Mouse (Mus musculus) neural tube, embryonic 15.5 days (tissue): Measurements from ENCODE around the gene Klf14. TPM values are rescaled to one million over a fixed set of nuclear protein-coding genes. Genes with fewer than 3 reads are reported as not detected.

Experiments used
- ATAC-seq: fragments of 200-750 bp; cut with Nextera tagmentation; 2 replicates; pipeline ENCODE4 v1.8.0; 2017; ENCODE audit warnings: mild to moderate bottlenecking, moderate TSS enrichment, moderate library complexity; ENCODE audit not compliant: low FRiP score
- H3K27ac ChIP-seq: fragments of 300-500 bp; sonication (generic); replicated peaks from 2 replicates; pipeline ENCODE4 v1.5.1; 2015; ENCODE audit warnings: mild to moderate bottlenecking, inconsistent platforms
- H3K27me3 ChIP-seq: fragments of 300-500 bp; sonication (generic); replicated peaks from 2 replicates; pipeline ENCODE4 v1.6.1; 2015; ENCODE audit warnings: inconsistent platforms
- H3K36me3 ChIP-seq: fragments of 300-500 bp; sonication (generic); 2 replicates; pipeline ENCODE4 v1.6.1; 2015; ENCODE audit warnings: inconsistent platforms
- H3K4me1 ChIP-seq: fragments of 300-500 bp; sonication (generic); 2 replicates; pipeline ENCODE4 v1.6.1; 2015; ENCODE audit warnings: inconsistent platforms
- H3K4me2 ChIP-seq: fragments of 300-500 bp; sonication (generic); 2 replicates; pipeline ENCODE4 v1.6.1; 2015; ENCODE audit warnings: inconsistent platforms, mild to moderate bottlenecking, moderate library complexity
- H3K4me3 ChIP-seq: fragments of 300-500 bp; sonication (generic); replicated peaks from 2 replicates; pipeline ENCODE4 v1.5.1; 2015; ENCODE audit warnings: mild to moderate bottlenecking, inconsistent platforms
- H3K9ac ChIP-seq: fragments of 300-500 bp; sonication (generic); replicated peaks from 2 replicates; pipeline ENCODE4 v1.6.1; 2015; ENCODE audit warnings: mild to moderate bottlenecking, inconsistent platforms
- H3K9me3 ChIP-seq: fragments of 300-500 bp; sonication (generic); replicated peaks from 2 replicates; pipeline ENCODE4 v1.6.1; 2016; ENCODE audit warnings: inconsistent platforms
- WGBS: fragments of 180-500 bp; shearing (Covaris S2); methylation state at CpG from one replicate; pipeline ENCODE4 v1.1.7; 2015; ENCODE audit warnings: mixed read lengths; 5-methylcytosine and 5-hydroxymethylcytosine counted together
- polyA plus RNA-seq: library from polyadenylated mRNA; unstranded; fragments of >200 nt; fragmentation: Nextera tagmentation; extraction: Ambion mirVana; gene quantifications from 2 replicates; pipeline ENCODE4 v1.2.1, GENCODE M21; 2015

The Klf14 gene
- polyA plus RNA-seq, result 0.56 and 1.4 TPM in 2 replicates

GRCm38 (mm10) chr6:30958736-30959540 is at the start of gene Klf14:
Gene Klf14, minus strand, starts transcription at chr6:30959078.
- peaks cover 6% of the 10 kb centered on the region; the same call in 1 of the 2 replicates for H3K4me1 ChIP-seq
- no peak for ATAC-seq
- peak within 1 kb of the TSS; percentile 46 for H3K4me3 ChIP-seq
- peak within 1 kb of the TSS; percentile 70 for H3K4me2 ChIP-seq
- no peak within 1 kb of the TSS for H3K9ac ChIP-seq
- H3K36me3 ChIP-seq, result peaks cover 11% of the 10 kb centered on the region; the same call in 1 of the 2 replicates
- peaks cover 37% of the 10 kb centered on the region for H3K9me3 ChIP-seq
- peaks cover 71% of the 10 kb centered on the region for H3K27me3 ChIP-seq
- no peak within 1 kb of the TSS for H3K27ac ChIP-seq
- under 1% methylated on average over 74 of the region's 75 CpGs for WGBS

- no peak for ATAC-seq
- no peak overlapping the region for H3K9ac ChIP-seq
- H3K4me3 ChIP-seq, result no peak overlapping the region
- no peak overlapping the region for H3K4me2 ChIP-seq
- peaks cover under 1% of the 10 kb centered on the region for H3K4me1 ChIP-seq
- WGBS, result 58% methylated on average over 6 of the region's 6 CpGs
- H3K27ac ChIP-seq, result no peak overlapping the region
- H3K9me3 ChIP-seq, result no peaks in the 10 kb centered on the region
- no peaks in the 10 kb centered on the region for H3K27me3 ChIP-seq
- H3K36me3 ChIP-seq, result no peaks in the 10 kb centered on the region
Observed at GRCm38 (mm10) chr6:31006111-31006600, 47.3 kb upstream of the Klf14 start.

GRCm38 (mm10) chr6:30986393-30986792 is 27.5 kb upstream of the Klf14 start:
- no peak overlapping the region for H3K4me3 ChIP-seq
- H3K27me3 ChIP-seq, result no peaks in the 10 kb centered on the region
- H3K9me3 ChIP-seq, result no peaks in the 10 kb centered on the region
- H3K27ac ChIP-seq, result no peak overlapping the region
- H3K9ac ChIP-seq, result no peak overlapping the region
- H3K4me2 ChIP-seq, result no peak overlapping the region
- H3K4me1 ChIP-seq, result 0 out of 2 replicates have a peak, but pooled peaks cover 3% of the 10 kb centered on the region
- 91% methylated on average over 5 of the region's 5 CpGs for WGBS
- no peaks in the 10 kb centered on the region for H3K36me3 ChIP-seq
- ATAC-seq, result no peak

- H3K4me3 ChIP-seq, result no peak overlapping the region
- no peaks in the 10 kb centered on the region for H3K36me3 ChIP-seq
- H3K9me3 ChIP-seq, result no peaks in the 10 kb centered on the region
- H3K4me1 ChIP-seq, result 0 out of 2 replicates have a peak, but pooled peaks cover 3% of the 10 kb centered on the region
- no peak overlapping the region for H3K27ac ChIP-seq
- no peaks in the 10 kb centered on the region for H3K27me3 ChIP-seq
- WGBS, result 75% methylated on average over 4 of the region's 4 CpGs
- no peak overlapping the region for H3K4me2 ChIP-seq
- no peak for ATAC-seq
- no peak overlapping the region for H3K9ac ChIP-seq
Observed at GRCm38 (mm10) chr6:30983021-30983420, 24.1 kb upstream of the Klf14 start.

GRCm38 (mm10) chr6:30982372-30982980 is 23.6 kb upstream of the Klf14 start:
- Histone ChIP-seq H3K9me3 (no peaks in the 10 kb centered on the region), H3K27ac (no peak overlapping the region), H3K36me3 (no peaks in the 10 kb centered on the region), H3K4me3 (peak overlapping the region; percentile 33), H3K4me1 (0 out of 2 replicates have a peak, but pooled peaks cover 3% of the 10 kb centered on the region), H3K4me2 (peak overlapping the region; percentile 55), H3K27me3 (no peaks in the 10 kb centered on the region), H3K9ac (peak overlapping the region; percentile 23; the same call in 1 of the 2 replicates)
- ATAC-seq, result no peak
- 18% methylated on average over 13 of the region's 13 CpGs for WGBS

GRCm38 (mm10) chr6:30981351-30981750 is 22.5 kb upstream of the Klf14 start:
- Histone ChIP-seq H3K4me3 (no peak overlapping the region), H3K4me2 (no peak overlapping the region), H3K4me1 (0 out of 2 replicates have a peak, but pooled peaks cover 3% of the 10 kb centered on the region), H3K36me3 (no peaks in the 10 kb centered on the region), H3K27me3 (no peaks in the 10 kb centered on the region), H3K9ac (no peak overlapping the region), H3K27ac (no peak overlapping the region), H3K9me3 (no peaks in the 10 kb centered on the region)
- WGBS, result 84% methylated on average over 5 of the region's 5 CpGs
- ATAC-seq, result no peak

- 68% methylated on average over 1 of the region's 1 CpGs for WGBS
Observed at GRCm38 (mm10) chr6:30978615-30979014, 19.7 kb upstream of the Klf14 start.

GRCm38 (mm10) chr6:30972121-30972520 is 13.2 kb upstream of the Klf14 start:
- Histone ChIP-seq H3K27me3 (no peaks in the 10 kb centered on the region; the same call in 1 of the 2 replicates), H3K9me3 (no peaks in the 10 kb centered on the region), H3K9ac (no peak overlapping the region), H3K4me3 (no peak overlapping the region), H3K4me1 (no peaks in the 10 kb centered on the region), H3K4me2 (no peak overlapping the region), H3K27ac (no peak overlapping the region), H3K36me3 (no peaks in the 10 kb centered on the region)
- ATAC-seq, result no peak
- 91% methylated on average over 1 of the region's 1 CpGs for WGBS

More at GRCm38 (mm10) chr6:30978615-30979014, 19.7 kb upstream of the Klf14 start:
- Histone ChIP-seq H3K4me2 (no peak overlapping the region), H3K27me3 (no peaks in the 10 kb centered on the region), H3K4me1 (0 out of 2 replicates have a peak, but pooled peaks cover 3% of the 10 kb centered on the region), H3K27ac (no peak overlapping the region), H3K9me3 (no peaks in the 10 kb centered on the region), H3K36me3 (no peaks in the 10 kb centered on the region), H3K4me3 (no peak overlapping the region), H3K9ac (no peak overlapping the region)
- ATAC-seq, result no peak

- Histone ChIP-seq H3K4me1 (peaks cover 6% of the 10 kb centered on the region; the same call in 1 of the 2 replicates), H3K4me2 (peak overlapping the region; percentile 70), H3K4me3 (peak overlapping the region; percentile 46), H3K27me3 (peaks cover 64% of the 10 kb centered on the region), H3K36me3 (peaks cover 11% of the 10 kb centered on the region; the same call in 1 of the 2 replicates), H3K9me3 (peaks cover 37% of the 10 kb centered on the region), H3K9ac (no peak overlapping the region), H3K27ac (no peak overlapping the region)
- no peak for ATAC-seq
- 3% methylated on average over 84 of the region's 84 CpGs for WGBS
Observed at GRCm38 (mm10) chr6:30957784-30958735, 818 bp downstream of the Klf14 start.

- no peak overlapping the region for H3K4me3 ChIP-seq
- WGBS, result 42% methylated on average over 5 of the region's 5 CpGs
- H3K36me3 ChIP-seq, result no peaks in the 10 kb centered on the region
- H3K27me3 ChIP-seq, result peaks cover 3% of the 10 kb centered on the region; the same call in 1 of the 2 replicates
- no peaks in the 10 kb centered on the region for H3K4me1 ChIP-seq
- no peaks in the 10 kb centered on the region for H3K9me3 ChIP-seq
- no peak overlapping the region for H3K9ac ChIP-seq
- no peak for ATAC-seq
- no peak overlapping the region for H3K4me2 ChIP-seq
- H3K27ac ChIP-seq, result no peak overlapping the region
Observed at GRCm38 (mm10) chr6:30939264-30939663, 19.6 kb downstream of the Klf14 start.

- Histone ChIP-seq H3K27me3 (no peaks in the 10 kb centered on the region), H3K4me3 (no peak overlapping the region), H3K36me3 (no peaks in the 10 kb centered on the region), H3K4me1 (0 out of 2 replicates have a peak, but pooled peaks cover 6% of the 10 kb centered on the region), H3K9me3 (no peaks in the 10 kb centered on the region), H3K27ac (no peak overlapping the region), H3K4me2 (no peak overlapping the region), H3K9ac (no peak overlapping the region)
- ATAC-seq, result no peak
- WGBS, result 47% methylated on average over 2 of the region's 2 CpGs
Observed at GRCm38 (mm10) chr6:30922821-30923220, 36.1 kb downstream of the Klf14 start.
